Mouse (Mus musculus): ENCODE results near the gene Rusc1. TPM values are rescaled to one million over a fixed set of nuclear protein-coding genes. Genes with fewer than 3 reads are reported as not detected.

Rusc1 gene
- total and polyA plus RNA-seq, 3 experiments = 40.8 to 58.9 TPM; not detected in 1

GRCm38 (mm10) chr3:89135958-89136357 is 42.8 kb upstream of the Rusc1 start, which contains the start of gene Pklr:
TSS of gene Pklr (plus strand) at chr3:89136142.
- Histone ChIP-seq H3K4me3 (ENCODE audit: control insufficient read depth in 1 of 2, insufficient read depth in 1 of 2, low read depth in 2 of 2, low read length in 2 of 2) (peak within 1 kb of the TSS; percentile 77 to 81), H3K36me3 (ENCODE audit: control insufficient read depth in 1 of 2, insufficient read depth in 2 of 2, low read length in 2 of 2) (peaks cover 2 to 49% of the 10 kb centered on the region in 2 experiments; a peak in 3 of 4 replicates), H3K9ac (ENCODE audit: control insufficient read depth, low read depth, low read length, poor library complexity, severe bottlenecking) (peak within 1 kb of the TSS; percentile 81), H3K27ac (ENCODE audit: control insufficient read depth, low read depth, low read length) (peak within 1 kb of the TSS; percentile 97), H3K27me3 (ENCODE audit: control insufficient read depth in 1 of 2, insufficient read depth in 2 of 2, low read length in 2 of 2) (no peaks in the 10 kb centered on the region), H3K9me3 (replicated peaks; ENCODE audit: insufficient read depth, low read length) (no peaks in the 10 kb centered on the region), H3K79me2 (ENCODE audit: control insufficient read depth, insufficient read depth, low read length, poor library complexity) (peaks cover 16% of the 10 kb centered on the region), H3K4me1 (ENCODE audit: control insufficient read depth in 1 of 2, insufficient read depth in 2 of 2, low read length in 2 of 2) (peaks cover 27 to 53% of the 10 kb centered on the region in 2 experiments)
- DNase-seq (ENCODE audit: low read depth, low spot score) = peak; percentile 85
- no peak; the same call in 1 of the 2 replicates for TF ChIP-seq ZC3H11A (IDR thresholded peaks at IDR 0.05; ENCODE audit: low read depth, low read length)
- no peak for TF ChIP-seq USF1 (IDR thresholded peaks at IDR 0.05; ENCODE audit: low read depth, low read length)
- TF ChIP-seq GATA1 (IDR thresholded peaks at IDR 0.05; ENCODE audit: low read depth, low read length) = peak; percentile 90
- no peak for TF ChIP-seq SMC3 (IDR thresholded peaks at IDR 0.05; ENCODE audit: low read depth, low read length)
- TF ChIP-seq MYB (IDR thresholded peaks at IDR 0.05; ENCODE audit: low read depth, low read length) = peak; percentile 79
- TF ChIP-seq CHD1 (IDR thresholded peaks at IDR 0.05; ENCODE audit: low read depth, low read length) = no peak
- no peak for TF ChIP-seq CTCF (IDR thresholded peaks at IDR 0.05 in 2 of 3, conservative IDR thresholded peaks at IDR 0.05 in 1 of 3; ENCODE audit: control insufficient read depth in 1 of 3, insufficient read depth in 1 of 3, low read depth in 2 of 3, low read length in 3 of 3, poor library complexity in 1 of 3, severe bottlenecking in 1 of 3)
- TF ChIP-seq JUND (IDR thresholded peaks at IDR 0.05; ENCODE audit: low read depth, low read length) = no peak
- TF ChIP-seq POLR2AphosphoS2 (IDR thresholded peaks at IDR 0.05; ENCODE audit: low read length) = peak; percentile 74
- no peak for TF ChIP-seq E2F4 (IDR thresholded peaks at IDR 0.05; ENCODE audit: borderline replicate concordance, low read depth, low read length)
- no peak for TF ChIP-seq RAD21 (IDR thresholded peaks at IDR 0.05; ENCODE audit: low read depth, low read length)
- peak; percentile 88 for TF ChIP-seq ZMIZ1 (IDR thresholded peaks at IDR 0.05; ENCODE audit: low read depth, low read length)
- TF ChIP-seq MAZ (IDR thresholded peaks at IDR 0.05; ENCODE audit: low read depth, low read length) = peak; percentile 75; the same call in 1 of the 2 replicates
- peak; percentile 68 for TF ChIP-seq NELFE (IDR thresholded peaks at IDR 0.05; ENCODE audit: low read depth, low read length)
- TF ChIP-seq ZKSCAN1 (IDR thresholded peaks at IDR 0.05; ENCODE audit: low read depth, low read length) = no peak
- no peak for TF ChIP-seq ZNF384 (IDR thresholded peaks at IDR 0.05; ENCODE audit: low read depth, low read length)
- TF ChIP-seq TBP (IDR thresholded peaks at IDR 0.05; ENCODE audit: low read depth, low read length) = peak; percentile 77
- TF ChIP-seq MXI1 (IDR thresholded peaks at IDR 0.05; ENCODE audit: low read depth, low read length) = peak; percentile 72; the same call in 1 of the 2 replicates
- TF ChIP-seq POLR2AphosphoS5 (IDR thresholded peaks at IDR 0.05; ENCODE audit: borderline replicate concordance, low read depth, low read length) = peak; percentile 55; the same call in 1 of the 2 replicates
- no peak for TF ChIP-seq NRF1 (IDR thresholded peaks at IDR 0.05; ENCODE audit: insufficient read depth, low read depth, low read length, poor library complexity, severe bottlenecking)
- TF ChIP-seq POLR2A (IDR thresholded peaks at IDR 0.05; ENCODE audit: control insufficient read depth in 1 of 2, insufficient read depth in 1 of 2, low read depth in 1 of 2, low read length in 2 of 2, poor library complexity in 1 of 2) = peak; percentile 60 to 84; a peak in 3 of 4 replicates
- no peak for TF ChIP-seq BHLHE40 (IDR thresholded peaks at IDR 0.05; ENCODE audit: borderline replicate concordance, low read depth, low read length)
- no peak for TF ChIP-seq KAT2A (conservative IDR thresholded peaks at IDR 0.05; ENCODE audit: low read depth, low read length)
- no peak for TF ChIP-seq GABPA (IDR thresholded peaks at IDR 0.05; ENCODE audit: low read depth, low read length)
- TF ChIP-seq RCOR1 (IDR thresholded peaks at IDR 0.05; ENCODE audit: low read depth, low read length) = peak; percentile 58; the same call in 1 of the 2 replicates
- TF ChIP-seq USF2 (IDR thresholded peaks at IDR 0.05; ENCODE audit: borderline replicate concordance in 1 of 2, insufficient read depth in 1 of 2, low read depth in 1 of 2, low read length in 2 of 2) = no peak
- TF ChIP-seq MAFK (IDR thresholded peaks at IDR 0.05; ENCODE audit: borderline replicate concordance, low read depth, low read length) = peak; percentile 12; the same call in 1 of the 2 replicates
- TF ChIP-seq TCF12 (IDR thresholded peaks at IDR 0.05; ENCODE audit: low read depth, low read length) = peak; percentile 93
- TF ChIP-seq UBTF (IDR thresholded peaks at IDR 0.05; ENCODE audit: borderline replicate concordance, insufficient read depth, low read depth, low read length) = no peak
- TF ChIP-seq ETS1 (IDR thresholded peaks at IDR 0.05; ENCODE audit: low read depth, low read length) = peak; percentile 73; the same call in 1 of the 2 replicates
- no peak for TF ChIP-seq ELF1 (IDR thresholded peaks at IDR 0.05; ENCODE audit: low read depth, low read length)
- TF ChIP-seq CHD2 (IDR thresholded peaks at IDR 0.05; ENCODE audit: low read length) = no peak; the same call in 1 of the 2 replicates
- TF ChIP-seq HCFC1 (IDR thresholded peaks at IDR 0.05; ENCODE audit: low read depth, low read length) = no peak
- 0 out of 2 replicates have a peak, but pooled peaks have one; percentile 47 for TF ChIP-seq MEF2A (IDR thresholded peaks at IDR 0.05; ENCODE audit: extremely low read depth, insufficient replicate concordance, low read depth, low read length, poor library complexity, severe bottlenecking)
- peak; percentile 90 to 94 for TF ChIP-seq EP300 (IDR thresholded peaks at IDR 0.05; ENCODE audit: low read depth in 1 of 2, low read length in 2 of 2)
- TF ChIP-seq TAL1 (IDR thresholded peaks at IDR 0.05; ENCODE audit: low read length) = peak; percentile 88
- TF ChIP-seq SIN3A (IDR thresholded peaks at IDR 0.05; ENCODE audit: low read length) = peak; percentile 66
